Mouse (Mus musculus): ENCODE results near the gene Ost4.

The Ost4 gene

DNA sequence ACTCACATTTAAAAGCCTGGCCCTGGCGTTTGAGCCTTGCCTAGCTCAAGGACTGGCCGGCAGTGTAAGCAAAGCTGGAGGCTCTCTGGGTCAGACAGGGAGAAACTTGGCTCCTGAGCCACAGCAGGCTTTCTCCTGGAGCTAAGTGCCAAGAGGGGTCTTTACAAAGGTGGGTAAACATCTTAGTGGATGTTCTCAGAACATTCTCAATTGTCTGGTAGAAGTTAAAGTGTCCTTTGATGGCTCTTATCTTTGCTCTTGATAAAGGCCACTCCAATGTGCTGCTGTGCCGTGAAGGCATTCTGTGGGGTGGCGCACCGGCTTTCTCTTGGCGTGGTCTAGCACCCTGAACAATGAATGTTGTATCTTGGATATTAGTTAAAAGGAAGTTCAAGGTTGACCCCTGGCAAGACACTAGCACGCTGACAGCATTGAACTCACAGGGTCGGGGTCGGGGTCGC, 15.0 kb upstream of the Ost4 start:
- peak in 1 of 2 experiments; percentile 22 for DNase-seq

DNA sequence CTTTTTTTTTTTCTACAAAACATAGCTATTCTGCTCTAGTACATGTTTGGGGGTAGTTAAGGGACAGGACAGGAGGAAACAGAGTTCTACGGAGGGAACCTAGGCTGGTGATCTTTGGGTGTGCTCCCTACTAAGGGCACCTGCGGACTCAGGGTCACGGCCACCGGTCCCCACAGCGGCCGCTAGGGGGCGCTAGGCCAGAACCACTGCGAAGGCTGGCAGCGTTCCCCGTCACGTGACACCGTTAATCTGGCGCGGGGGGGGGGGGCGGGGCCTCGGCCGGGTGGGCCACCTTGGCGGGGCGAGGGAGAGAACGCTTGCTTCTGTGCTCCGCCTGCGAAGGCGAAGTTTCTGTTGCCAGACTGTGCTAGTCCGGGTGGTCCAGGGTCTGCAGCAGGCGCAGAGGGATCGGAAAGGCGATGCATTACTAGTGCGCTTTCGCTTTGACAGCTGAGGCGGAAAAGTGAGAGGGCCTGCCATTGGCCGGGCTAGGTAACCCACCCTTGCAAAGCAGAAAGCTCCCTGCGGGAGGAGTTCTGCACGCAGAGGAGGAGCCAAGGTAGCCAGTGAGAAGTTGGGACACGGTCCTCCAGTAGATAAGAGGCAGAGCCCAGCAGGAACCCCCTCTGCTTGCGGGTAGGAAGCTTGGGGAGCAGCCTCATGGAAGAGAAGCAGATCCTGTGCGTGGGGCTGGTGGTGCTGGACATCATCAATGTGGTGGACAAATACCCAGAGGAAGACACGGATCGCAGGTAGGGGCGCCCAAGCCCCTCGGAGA, 13.9 kb upstream of the Ost4 start, which contains the start of gene Khk:
Khk (plus strand) TSS at position 176 of the 778 bp plus-strand sequence.
- peak; percentile 95 to 98 for DNase-seq

DNA sequence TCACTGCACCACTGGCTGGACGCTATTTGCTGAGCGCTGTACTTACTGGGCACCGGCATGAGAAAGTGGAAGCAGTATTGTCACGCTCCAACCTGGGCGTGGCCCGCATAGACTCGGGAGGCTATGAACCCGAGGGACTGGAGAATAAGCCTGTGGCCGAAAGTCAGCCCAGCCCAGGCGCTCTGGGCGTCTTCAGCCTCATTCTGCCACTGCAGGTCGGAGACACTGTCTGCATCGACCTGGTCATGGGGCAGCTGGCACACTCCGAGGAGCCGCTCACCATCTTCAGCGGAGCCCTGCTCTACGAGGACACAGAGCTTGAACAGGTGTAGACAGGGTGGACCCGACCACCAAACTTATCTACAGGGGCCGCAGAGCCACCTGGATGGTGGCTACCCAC, 13.0 kb upstream of the Ost4 start:
- peak in 1 of 2 experiments; percentile 25 for DNase-seq

DNA sequence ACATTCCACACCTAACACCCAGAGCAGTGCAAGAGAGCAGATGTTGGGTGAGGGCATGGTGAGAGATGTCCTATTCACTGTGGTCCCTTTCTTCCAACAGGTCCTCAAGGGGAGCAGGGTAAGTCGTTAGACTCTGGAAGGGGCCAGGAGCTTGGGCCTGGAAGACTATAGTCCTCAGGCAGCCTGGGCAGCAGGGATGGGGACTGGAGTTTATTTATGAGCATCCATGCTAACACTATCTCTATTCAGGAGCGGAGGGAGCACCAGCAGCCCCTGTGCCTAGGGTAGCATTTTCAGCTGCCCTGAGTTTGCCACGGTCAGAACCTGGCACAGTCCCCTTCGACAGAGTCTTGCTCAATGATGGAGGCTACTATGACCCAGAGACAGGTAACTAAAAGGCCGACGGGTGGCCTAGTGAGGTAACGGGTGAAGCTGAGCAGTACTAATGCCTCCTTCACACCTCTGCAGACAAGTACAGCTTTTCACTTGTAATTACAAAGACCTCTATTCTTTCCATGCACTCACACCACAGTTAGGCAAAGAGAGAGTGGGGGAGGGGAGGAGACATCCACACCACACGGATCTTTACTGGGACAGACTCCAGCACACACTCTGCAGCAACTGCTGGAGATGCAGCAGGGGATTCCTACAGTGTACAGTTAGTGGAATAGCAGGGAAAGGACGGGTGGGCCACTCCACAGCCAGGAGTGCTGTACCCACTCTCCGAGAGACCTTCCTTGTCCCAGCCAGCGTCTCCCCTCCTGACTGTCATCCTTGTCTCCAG, 12.4 kb upstream of the Ost4 start:
- DNase-seq = no peak

DNA sequence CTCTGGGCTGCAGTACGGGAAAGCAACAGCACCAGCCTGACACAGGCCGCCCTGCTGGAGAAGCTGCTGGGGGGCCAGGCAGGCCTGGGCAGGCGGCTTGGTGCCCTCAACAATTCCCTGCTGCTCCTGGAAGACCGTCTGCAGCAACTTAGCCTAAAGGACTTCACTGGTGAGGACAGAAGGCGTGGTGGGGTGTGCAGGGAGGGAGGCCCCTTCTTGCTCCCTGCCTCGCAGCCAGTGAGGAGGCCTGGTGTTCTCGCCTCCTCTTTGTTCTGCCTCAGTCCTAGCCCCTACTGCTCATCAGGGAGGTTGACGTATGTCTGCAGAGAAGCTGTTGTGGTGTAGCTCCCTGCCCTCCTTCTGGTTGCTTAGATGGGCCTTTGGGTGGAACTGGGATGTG, 11.1 kb upstream of the Ost4 start:
- DNase-seq = no peak

DNA sequence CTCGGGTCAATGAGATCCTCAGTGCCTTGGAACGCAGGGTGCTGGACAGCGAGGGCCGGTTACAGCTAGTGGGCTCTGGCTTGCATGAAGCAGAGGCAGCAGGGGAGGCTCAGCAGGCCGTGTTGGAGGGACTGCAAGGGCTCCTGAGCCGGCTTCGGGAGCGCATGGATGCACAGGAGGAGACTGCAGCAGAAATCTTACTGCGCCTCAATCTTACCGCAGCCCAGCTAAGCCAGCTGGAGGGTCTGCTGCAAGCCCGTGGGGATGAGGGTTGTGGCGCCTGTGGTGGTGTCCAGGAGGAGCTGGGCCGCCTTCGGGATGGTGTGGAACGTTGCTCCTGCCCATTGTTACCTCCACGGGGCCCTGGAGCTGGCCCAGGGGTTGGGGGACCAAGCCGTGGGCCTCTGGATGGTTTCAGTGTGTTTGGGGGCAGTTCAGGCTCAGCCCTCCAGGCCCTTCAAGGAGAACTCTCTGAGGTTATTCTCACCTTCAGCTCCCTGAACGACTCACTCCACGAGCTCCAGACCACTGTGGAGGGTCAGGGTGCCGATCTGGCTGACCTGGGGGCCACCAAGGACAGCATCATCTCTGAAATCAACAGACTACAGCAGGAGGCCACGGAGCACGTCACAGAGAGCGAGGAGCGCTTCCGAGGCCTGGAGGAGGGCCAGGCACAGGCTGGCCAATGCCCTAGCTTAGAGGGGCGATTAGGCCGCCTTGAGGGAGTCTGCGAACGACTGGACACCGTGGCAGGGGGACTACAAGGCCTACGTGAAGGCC, 10.5 kb upstream of the Ost4 start:
- no peak for DNase-seq

DNA sequence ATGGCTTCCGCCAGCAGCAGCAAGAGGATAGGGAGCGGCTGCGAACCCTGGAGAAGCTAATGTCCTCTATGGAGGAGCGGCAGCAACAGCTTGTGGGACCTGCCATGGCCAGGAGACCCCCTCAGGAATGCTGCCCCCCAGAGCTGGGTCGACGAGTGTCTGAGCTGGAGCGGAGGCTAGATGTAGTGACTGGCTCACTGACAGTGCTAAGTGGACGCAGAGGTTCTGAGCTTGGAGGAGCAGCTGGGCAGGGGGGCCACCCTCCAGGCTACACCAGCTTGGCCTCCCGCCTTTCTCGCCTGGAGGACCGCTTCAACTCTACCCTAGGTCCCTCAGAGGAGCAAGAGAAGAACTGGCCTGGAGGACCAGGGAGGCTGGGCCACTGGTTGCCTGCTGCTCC, 9.8 kb upstream of the Ost4 start:
- DNase-seq = no peak

DNA sequence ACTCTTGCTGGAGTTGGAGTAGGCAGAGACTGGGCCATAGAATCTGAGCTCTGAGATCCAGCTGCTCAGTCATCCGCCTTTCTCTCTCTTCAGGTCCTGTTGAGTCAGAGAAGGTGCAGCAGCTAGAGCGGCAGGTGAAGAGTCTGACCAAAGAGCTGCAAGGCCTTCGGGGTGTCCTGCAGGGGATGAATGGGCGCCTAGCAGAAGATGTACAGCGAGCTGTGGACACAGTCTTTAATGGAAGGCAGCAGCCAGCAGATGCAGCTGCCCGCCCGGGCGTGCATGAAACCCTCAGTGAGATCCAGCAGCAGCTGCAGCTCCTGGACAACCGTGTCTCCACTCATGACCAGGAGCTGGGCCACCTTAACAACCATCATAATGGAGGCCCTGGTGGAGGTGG, 9.3 kb upstream of the Ost4 start:
- no peak for DNase-seq

DNA sequence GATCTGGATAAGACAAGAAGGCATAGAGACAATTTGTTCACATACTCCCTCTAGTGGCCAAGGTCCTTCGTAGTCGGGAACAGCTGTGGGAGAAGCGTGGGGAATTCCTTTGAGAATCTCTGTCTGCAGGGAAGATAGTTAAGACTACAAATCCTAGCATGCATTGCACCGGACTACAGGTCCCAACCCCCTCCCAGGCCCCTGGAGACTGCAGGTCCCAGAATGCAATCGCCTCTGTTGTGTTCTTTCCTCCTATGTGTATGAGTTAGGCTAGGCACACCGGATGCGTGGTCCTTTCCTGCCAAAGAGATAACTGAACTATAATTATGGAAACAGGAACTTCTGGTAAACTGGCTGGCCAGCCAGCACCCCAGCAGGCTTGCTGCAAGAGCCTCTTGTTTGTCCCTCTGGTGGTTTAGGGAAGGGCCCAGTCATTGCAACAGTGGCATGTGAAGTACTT, 8.4 kb upstream of the Ost4 start:
- peak; percentile 81 to 86 for DNase-seq

DNA sequence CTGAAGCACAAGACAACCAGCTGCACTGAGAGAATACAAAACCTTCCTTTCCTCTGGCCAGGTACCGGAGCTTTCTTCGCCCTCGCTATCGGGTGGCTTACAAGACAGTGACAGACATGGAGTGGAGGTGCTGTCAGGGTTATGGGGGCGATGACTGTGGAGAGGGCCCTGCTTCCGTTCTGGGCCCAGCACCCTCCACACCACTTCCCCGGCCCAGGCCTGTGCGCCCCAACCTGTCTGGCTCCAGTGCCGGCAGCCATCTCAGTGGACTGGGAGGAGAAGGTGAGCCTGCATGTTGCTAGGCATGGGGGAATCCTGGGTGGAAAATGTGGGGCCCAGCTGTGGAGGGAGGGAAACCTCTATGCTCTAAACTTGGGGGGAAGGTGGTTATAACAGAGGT, 7.9 kb upstream of the Ost4 start:
- no peak for DNase-seq

DNA sequence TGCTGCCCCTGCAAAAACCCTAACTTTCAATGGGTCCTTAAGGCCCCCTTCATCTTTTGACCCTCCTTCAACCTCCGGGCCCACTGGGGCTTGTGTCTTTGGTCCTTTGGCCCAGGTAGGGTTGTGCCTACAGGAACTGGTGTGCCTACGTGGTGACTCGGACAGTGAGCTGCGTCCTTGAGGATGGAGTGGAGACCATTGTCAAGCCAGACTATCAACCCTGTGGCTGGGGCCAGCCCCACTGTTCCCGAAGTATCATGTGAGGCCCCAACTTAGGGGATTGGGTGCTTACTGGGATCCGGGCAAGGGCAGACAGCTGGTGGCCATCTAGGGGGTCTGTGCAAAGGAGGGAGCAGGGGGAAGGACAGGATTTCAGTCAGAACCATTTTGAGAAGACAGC, 7.3 kb upstream of the Ost4 start:
- no peak for DNase-seq

DNA sequence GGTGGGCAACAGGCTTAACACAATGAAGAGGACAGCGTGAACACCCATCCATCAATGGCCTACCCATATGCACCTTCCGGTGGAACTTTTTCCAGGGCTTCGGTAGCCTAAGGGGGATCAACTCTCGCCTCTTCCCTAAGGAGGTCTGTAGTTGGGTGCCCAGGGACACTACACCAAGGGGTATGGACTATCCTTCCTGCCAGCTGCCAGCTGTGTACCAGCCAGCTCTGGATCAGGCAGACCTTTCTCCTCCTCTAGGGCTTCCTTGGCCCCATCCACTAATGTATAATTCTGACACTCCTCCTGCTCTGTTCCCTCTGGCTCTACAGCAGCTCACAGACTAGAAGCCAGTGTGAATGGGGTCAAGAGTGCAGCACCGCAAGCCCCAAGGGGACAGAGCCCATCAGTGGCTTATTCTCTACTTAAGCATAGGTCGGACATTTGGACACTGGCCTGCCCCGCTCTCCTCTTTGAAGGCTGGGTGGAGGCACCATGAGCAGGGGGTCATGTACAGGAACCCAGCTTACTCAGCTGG, 6.6 kb upstream of the Ost4 start:
- DNase-seq = no peak

DNA sequence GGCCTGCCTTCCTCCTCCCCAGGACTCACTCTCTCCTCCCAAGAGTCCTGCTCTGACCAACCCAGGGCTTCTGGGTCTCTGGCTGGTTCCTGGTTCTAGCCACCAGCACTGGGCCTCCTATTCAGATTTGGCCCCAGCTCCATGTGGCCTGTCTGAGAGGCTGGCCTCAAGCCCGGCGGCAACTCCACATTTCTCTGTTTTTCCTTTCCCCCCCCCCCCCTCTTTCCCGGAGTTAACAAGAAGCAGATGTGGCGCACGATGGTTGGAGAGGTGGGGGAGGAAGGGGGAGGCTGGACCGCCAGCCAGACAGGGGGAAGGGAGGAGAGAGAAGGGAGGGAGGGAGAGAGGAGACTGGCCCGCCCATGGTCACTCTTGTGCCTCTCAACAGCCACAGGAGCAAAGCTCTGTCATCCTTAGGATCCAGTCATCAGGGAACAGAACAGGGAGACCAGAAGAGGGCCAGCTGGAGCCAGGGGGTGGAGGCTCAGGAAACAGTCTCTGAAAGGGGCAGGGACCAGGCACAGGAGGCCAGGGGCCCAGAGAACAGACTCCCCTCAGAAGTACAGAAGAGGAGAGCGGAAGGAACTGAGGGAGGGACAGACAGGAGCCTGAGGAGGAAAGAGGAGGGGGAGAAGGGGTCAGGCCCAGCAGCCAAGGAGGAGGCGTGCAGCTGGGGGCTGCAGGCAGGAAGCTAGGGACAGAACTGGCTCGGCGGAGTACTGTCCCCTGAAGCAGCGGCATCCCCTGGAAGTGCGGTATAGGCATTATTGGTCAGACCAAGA, 5.7 kb upstream of the Ost4 start, which contains the start of gene Emilin1:
Emilin1 (plus strand) TSS at position 343 of the 782 bp plus-strand sequence.
- no peak for DNase-seq

DNA sequence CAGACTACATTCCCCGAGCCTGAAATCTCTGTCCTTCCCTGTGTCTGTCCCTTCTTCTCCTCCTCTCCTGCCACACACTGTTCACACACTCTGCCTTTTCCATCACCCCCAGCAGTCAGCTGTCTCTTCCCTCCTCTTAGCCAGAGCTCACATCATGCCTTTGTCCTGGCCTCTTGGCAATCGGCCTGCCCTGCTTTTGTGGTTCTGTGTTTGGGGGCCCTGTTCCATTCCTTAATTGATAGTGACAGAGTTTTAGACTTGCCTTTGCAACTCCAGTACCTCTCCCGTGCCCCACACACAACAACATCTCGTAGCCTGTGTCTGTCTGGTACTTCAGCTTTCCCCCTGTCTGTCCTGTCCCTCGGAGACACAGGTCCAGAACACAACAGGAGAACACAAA, 4.6 kb upstream of the Ost4 start:
- DNase-seq = no peak

DNA sequence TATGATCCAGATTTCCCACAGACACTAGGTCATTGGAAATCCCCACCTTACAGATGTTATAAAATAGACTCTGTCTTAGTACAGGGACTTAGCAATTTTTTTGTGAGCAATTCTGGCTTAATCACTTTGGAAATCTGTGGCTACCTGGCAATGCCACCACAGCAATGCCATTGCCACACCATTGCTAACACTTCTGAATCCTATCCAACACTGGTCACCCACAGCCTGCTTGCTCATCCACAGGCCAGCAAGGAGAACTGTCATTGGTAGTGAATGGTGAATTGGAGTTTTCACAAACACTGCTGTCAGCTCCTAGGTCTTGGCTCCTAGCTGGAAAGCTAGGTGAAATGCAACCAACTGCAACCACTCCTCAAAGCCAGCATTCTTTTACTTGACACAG, 2.9 kb upstream of the Ost4 start:
- DNase-seq = no peak

DNA sequence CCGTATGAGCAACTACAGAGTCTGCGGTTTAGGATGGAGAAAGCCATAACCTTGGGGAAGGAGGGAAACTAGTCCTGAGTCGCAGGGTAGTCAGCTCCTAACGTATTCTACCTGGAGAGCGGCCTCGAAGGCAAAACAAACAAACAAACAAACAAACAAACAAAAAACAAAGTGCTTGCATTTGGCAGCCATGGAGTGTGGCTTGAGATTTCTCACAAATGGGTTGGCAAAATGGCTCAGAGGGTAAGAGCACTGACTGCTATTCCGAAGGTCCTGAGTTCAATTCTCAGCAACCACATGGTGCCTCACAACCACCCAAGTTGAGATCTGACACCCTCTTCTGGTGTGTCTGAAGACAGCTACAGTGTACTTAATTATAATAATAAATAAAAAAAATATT, 2.3 kb upstream of the Ost4 start:
- DNase-seq = no peak

DNA sequence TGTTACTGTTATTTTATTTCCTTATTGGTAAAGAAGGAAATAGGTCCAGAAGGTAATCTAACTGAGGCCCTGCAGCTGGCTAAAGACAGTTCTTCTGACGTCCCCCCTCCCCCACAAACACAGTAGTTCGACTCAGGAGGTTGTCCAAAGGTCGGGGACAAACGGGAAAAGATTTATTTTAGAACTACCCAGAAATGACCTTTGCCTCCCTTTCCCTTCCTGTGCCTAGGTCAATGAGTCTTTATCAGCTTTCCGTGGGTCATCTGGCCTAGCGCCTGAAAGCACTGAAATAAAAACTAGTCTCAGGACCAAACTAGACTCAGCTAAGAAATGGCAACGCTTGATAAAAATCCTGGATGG, 1.7 kb upstream of the Ost4 start:
- DNase-seq = no peak

DNA sequence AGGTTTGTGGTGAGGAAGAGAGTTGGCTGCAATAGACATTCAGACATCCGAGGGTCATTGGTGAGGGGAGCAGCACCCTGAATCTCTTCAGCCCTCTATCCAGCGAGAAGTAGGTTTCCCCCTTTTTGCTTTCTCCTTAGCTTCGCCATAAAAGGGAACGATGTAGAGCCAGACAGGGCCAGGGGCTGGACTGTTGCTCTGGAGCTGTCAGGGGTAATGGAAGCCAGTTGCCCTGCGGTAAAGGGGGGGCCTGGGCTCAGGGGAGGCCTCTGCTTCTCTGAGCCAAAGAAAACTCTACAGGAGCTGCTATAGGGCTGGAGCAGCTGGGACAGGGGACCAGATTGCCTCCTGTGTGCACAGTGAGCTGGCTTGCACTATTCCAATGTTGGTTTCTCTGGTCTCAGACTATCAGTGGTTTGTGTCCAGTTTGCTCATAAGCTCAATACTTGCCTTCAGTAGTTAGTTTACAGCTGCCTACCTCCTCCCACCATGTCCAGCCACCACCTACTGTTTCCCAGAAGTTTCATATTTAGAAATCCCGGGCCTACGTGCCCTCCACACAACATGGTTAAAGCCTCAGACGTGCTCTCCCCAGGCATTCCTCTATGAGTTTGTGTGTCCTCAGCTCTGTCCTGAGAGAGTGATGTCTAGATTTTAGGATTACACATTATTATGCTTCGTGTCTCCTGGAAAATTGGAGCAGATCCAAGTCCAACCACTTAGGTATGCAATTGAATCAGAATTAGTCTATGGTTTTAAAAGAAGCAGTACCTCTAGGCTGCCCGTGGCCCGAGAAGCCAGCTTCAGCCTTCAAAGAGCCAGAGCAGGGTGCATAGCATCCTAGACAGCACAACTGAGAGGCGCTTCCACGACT, 1.1 kb upstream of the Ost4 start:
- DNase-seq = no peak

DNA sequence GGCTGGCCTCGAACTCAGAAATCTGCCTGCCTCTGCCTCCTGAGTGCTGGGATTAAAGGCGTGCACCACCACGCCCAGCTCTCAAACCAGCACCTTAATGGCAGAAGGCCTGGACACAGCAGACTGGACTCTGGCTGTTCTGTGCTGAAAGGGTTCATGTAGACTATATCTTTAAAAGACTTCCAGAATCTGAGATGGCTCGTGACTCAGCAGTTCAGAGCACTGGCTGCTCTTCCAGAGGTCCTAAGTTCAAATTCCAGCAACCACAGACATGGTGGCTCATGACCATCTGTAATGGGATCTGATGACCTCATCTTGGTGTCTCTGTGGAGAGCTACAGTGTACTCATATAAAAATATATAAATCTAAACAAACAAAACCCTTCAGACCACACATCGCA, 5.7 kb downstream of the Ost4 start:
- DNase-seq = no peak

DNA sequence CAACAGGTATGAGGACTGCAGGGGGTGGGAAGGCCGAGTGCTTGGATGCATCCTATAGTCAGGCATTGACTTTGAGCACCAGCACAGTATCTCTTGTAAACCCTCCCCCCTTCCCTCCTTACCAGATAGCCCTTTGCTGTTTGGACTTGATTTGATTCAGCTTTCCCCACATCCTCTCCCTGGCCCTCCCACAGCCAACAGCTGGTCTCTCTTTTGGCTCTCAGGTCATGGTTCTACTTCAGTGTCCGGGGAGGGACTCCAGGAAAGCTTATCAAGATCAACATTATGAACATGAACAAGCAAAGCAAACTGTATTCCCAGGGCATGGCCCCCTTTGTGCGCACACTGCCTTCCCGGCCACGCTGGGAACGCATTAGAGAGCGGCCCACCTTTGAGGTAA, 17.2 kb downstream of the Ost4 start:
- DNase-seq = no peak

DNA sequence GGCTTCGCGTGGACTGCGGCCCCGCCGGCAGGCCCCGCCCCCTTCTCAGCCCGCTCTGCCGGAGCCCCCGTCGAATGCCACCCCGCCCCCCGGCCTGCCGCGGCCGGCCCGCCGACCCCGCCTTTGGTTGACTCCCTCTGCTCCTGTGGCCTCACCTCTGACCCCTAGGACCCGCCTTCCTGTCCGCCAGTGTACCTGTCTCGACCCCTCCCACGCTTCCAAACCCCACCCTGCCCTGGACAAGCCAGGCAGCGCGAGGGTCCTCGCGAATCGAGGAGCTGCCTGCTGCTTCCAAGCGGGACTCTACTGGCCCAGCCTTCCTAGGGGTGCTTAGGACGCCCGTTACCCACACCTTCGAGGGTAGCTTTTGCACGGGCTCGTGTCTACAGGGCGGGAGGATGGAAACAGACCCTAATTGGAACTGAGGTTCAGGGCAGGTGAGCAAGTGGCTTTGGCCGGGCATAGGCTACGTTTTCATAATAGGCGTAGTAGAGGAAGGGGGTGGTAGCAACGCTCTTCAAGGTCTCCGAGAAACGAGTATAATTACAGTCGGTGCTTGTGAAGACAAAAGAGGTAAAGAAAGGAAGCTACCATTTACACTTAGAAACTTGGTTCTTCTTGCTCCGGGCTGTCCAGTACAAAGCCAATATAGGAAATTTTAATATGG, 18.4 kb downstream of the Ost4 start:
- DNase-seq = no peak

Data from cerebellum, postnatal 25 days (tissue).